Mouse (Mus musculus): ENCODE data around the gene Casc3.

GRCm38 (mm10) chr11:98869906-98870305 lies 65.2 kb downstream of the Casc3 start:
- TF ChIP-seq POLR2A (IDR thresholded peaks at IDR 0.05; ENCODE audit: low read depth, low read length) = no peak
- no peak for TF ChIP-seq CTCF (IDR thresholded peaks at IDR 0.05; ENCODE audit: extremely low read depth, insufficient read length, insufficient replicate concordance, low read depth, low read length)

Measured in small intestine, adult 2 months (tissue).